Mouse (Mus musculus): ENCODE results near the gene Cry2.

Cry2 gene

GRCm38 (mm10) chr2:92444376-92444775 lies 10.5 kb upstream of the Cry2 start:
- DNase-seq (ENCODE audit: low spot score) = no peak

DNA sequence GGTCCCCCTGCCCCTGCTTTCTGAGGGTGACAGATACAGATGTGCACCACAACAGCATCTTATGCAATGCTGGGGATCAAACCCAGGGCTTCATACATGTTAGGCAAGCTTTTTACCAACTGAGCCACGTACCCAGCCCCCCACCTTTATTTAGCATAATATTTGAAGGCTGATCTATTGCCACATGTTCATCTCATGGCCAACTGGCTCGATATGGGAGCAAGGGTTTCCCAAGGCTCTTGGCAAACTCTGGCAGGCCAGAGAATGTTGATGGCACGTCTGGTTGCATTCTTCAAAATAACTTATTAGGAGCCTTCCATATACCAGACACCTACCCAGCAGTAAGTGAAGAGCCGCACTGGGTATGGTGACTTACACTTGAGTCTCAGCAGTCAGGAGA lies 9.5 kb upstream of the Cry2 start:
- no peak for DNase-seq (ENCODE audit: low spot score)

DNA sequence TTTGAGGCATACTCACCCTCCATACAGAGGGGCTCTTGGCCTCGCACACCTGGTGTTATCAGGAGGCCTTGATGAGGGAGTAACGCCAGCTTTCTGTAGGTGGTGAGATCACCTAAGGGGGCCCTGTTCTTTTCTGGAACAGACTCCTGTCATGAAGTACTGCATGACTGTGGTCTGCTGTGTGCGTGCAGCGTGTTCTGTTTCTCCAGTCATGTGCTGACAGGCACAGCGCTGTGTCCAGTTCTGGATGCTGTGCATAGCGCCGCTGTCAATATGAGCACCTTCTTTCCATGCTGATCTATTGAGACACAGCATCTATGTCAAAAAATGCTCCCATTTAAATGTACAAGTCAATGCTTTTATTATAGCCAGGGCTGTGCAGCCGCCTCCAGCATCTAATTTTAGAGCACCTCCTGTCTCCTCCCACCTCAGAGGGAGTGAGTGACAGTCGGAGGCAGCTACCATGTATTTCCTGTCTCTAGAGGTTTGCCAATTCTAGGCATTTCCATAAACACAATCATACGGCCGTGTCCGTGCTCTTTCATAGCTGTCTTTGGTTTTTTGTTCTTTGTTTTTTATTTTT lies 8.7 kb upstream of the Cry2 start:
- peak; percentile 65 for DNase-seq (ENCODE audit: low spot score)

DNA sequence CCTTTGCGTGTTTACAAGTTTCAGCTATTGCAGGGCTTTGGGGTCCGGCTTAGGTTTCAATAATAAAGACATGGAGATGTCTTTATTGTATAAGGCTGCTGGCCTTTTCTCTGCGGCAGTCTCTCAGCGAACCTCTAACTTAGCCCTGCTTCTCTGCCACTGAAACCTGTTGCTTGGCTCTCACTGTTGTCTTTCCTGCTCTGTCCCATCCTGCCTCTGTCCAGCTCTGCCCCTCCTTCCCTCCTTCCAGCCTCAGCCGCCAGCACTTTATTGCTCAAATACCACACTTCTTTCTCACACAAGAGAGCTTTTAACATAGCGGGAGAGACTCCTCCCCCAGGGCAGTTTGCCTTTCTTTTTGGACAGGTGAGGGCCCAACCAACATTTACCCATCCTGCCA lies 6.6 kb upstream of the Cry2 start:
- DNase-seq (ENCODE audit: low spot score) = no peak

DNA sequence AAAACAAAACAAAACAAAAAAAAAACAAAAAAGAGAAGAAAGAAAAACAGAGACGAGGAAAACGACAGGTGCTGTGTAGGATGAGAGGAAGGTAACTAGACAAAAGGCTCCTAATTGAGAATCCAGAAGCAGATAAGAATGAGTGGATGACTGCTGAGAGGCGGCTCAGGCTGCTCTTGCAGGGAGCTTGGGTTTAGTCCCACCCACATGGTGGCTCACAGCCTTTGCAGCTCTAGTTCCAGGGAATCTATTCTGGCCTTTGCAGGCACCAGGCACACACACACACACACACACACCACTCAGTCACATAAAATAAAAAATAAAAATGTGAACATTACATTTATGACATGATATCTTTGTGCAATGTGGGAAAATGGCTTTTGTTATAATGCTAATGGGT lies 4.7 kb upstream of the Cry2 start:
- no peak for DNase-seq (ENCODE audit: low spot score)

DNA sequence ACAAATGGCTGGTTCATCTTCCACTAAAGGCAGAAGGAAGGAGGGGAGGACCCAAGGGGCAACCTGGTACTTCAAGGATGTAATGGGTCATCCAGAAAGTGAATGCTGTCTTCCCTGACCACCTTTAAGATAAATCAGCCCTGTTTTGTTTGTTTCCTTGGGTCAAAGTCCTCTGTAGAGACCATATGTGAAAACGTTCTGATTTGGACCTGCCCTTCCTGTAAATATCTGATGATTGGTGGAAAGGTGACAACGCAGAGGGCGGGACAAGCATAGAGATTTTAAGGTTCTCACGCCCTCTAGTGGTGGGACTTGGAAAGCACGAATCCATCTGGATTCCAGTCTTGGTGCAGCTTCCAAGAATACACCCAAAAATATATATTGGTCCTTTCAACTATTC lies 4.0 kb upstream of the Cry2 start:
- DNase-seq (ENCODE audit: low spot score) = peak; percentile 92

GRCm38 (mm10) chr2:92437366-92437765 lies 3.5 kb upstream of the Cry2 start:
- DNase-seq (ENCODE audit: low spot score) = no peak

- no peak for DNase-seq (ENCODE audit: low spot score)
Observed at GRCm38 (mm10) chr2:92435023-92435422, 1.2 kb upstream of the Cry2 start.

GRCm38 (mm10) chr2:92434375-92434745 lies 517 bp upstream of the Cry2 start:
- no peak for DNase-seq (ENCODE audit: low spot score)

- DNase-seq (ENCODE audit: low spot score) = no peak
Observed at GRCm38 (mm10) chr2:92432299-92433295, 1.2 kb downstream of the Cry2 start.

DNA sequence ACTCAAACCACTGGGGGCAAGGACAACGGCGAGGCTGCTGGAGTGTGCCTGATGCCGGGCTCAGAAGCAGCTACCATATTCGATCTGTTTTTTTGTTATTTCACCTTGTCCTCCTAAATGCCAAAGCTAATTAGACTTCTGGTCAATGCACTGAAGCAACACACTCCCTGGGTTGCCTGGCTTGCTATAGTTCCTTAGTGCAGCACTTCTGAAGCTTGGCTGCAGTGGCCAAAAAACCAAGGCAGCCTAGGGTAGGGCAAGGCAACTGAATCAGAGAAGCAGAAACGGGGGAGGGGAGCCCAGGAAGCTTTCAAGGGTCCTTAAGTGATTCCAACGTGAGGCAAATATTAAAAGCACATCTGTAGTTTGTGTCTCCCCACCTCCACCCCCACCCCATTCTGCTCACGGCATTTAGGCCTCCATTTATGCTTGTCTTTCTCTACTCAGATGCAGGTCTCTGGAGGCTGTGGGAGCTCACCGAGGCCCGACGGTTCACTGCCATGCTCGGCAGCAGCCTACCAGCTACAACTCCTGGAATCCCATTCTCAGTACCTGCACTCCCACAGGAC lies 2.1 kb downstream of the Cry2 start:
- no peak for DNase-seq (ENCODE audit: low spot score)

DNA sequence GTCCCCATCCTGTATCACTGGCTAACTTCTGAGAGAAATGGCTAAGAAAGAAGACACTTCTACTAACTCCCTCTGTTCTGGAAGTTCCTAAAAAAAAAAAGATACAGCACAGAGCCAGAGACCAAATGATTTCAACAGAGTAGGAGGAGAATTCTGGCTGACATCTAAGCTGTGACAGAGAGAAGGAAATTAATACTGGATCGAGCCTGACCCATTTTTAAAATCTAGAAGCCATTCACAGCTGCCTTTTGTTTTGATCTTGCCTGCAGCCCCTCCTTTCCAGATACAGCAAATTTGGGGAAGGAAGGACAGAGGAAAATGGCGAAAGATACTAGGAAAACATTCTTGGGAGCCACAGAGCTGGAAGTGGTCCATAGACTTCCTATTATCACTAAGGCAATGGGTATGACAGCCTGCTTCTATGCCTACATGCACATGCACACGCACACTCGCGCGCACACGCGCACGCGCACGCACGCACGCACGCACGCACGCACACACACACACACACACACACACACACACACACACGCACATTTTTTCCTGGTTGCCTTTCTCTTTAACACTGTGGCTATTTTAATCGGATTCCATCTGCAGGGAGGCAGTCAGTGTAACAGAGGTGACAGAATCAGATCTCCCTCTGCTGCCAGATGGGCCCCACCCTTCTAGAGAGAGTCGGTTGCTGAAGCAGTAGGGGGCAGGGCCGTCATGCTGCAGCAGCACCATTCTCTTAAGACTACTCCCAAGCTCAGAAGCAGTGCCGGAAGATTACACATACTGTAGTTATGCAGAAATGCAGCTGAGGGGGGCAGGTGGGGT lies 2.9 kb downstream of the Cry2 start:
- DNase-seq (ENCODE audit: low spot score) = peak; percentile 61

DNA sequence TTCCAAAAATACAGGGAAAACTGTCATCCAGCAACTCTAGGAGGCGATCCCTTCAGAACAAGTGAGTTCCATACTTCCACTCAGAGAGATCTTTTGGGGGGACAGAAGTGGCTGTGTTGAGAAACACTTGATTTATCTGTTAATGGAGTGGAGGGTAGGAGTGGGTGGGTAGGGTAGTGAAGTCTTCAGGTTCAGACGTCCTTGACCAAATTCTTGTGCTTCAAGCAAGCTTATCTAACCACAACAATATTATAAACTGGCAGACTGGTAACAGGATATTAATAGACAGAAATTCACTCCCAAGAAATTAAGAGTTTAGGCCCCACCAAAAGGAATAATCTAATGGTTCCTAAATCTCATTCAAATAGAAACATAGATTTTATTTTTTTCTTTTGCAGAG lies 3.8 kb downstream of the Cry2 start:
- no peak for DNase-seq (ENCODE audit: low spot score)

- DNase-seq (ENCODE audit: low spot score) = peak; percentile 83
Observed at GRCm38 (mm10) chr2:92427882-92428281, 6.0 kb downstream of the Cry2 start.

DNA sequence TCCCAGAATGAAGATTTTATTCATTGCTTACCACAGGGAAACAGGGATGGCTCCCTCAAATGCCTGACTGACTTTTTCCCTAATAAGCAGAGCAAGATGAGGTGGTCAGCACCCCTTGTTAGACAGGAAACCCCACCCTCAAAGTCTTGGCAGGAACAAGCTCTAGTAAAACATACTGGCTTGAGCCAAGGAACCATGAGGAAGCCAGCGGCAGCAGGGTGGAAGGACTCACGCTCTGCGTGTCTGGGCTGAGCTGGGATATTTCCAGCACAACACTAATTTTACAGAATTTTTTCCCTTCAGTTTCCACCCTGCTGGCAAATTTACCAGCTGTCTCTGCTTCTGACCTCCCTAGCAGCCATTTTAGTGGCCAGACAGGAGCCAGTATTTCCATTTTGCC lies 7.4 kb downstream of the Cry2 start:
- no peak for DNase-seq (ENCODE audit: low spot score)

DNA sequence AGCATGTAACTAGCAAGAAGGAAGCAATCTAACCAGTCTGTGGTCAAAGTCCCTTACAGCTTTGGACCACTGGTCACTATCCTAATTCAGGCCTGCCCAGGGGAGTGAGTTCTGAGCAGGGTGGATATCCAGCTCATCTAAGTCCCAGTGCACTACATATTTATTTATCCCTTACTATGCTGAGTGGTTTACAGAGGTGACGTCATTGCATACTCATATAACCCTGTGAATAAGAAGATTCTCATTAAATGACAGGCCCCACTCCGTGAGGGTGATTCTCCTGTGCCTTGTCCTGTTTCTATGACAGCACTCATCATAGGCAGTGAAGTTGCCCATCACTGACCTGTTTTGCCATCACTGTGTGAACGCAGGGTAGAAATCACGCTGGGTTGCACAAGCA lies 8.5 kb downstream of the Cry2 start:
- DNase-seq (ENCODE audit: low spot score) = no peak

- DNase-seq (ENCODE audit: low spot score) = no peak
Observed at GRCm38 (mm10) chr2:92424462-92425308, 9.2 kb downstream of the Cry2 start.

- DNase-seq (ENCODE audit: low spot score) = peak; percentile 89
Observed at GRCm38 (mm10) chr2:92423702-92424461, 10.0 kb downstream of the Cry2 start.

GRCm38 (mm10) chr2:92423156-92423555 lies 10.7 kb downstream of the Cry2 start:
- DNase-seq (ENCODE audit: low spot score) = no peak

GRCm38 (mm10) chr2:92422388-92423135 lies 11.3 kb downstream of the Cry2 start:
- DNase-seq (ENCODE audit: low spot score) = no peak
